ENCODE assay signal across 1 mouse cellular context in genomic region chr12:40185474-40185873, GRCm38 (mm10).
A peak's percentile ranks its signal among the peaks of the same experiment; 100 is the strongest.
TF ChIP-seq lines count a peak whose summit lies in the region.

No protein-coding gene starts in this region.

TF ChIP-seq in MEL, 35 proteins besides CTCF, POLR2A, EP300 and RAD21 (continued from another document):
- no peak for TF ChIP-seq USF1 (IDR thresholded peaks at IDR 0.05; ENCODE audit: low read depth, low read length)
- TF ChIP-seq ZKSCAN1 (IDR thresholded peaks at IDR 0.05; ENCODE audit: low read depth, low read length) = peak; percentile 50; the same call in 1 of the 2 replicates
- no peak for TF ChIP-seq JUND (IDR thresholded peaks at IDR 0.05; ENCODE audit: low read depth, low read length)
- no peak for TF ChIP-seq KAT2A (conservative IDR thresholded peaks at IDR 0.05; ENCODE audit: low read depth, low read length)
- TF ChIP-seq USF2 (IDR thresholded peaks at IDR 0.05; ENCODE audit: borderline replicate concordance in 1 of 2, insufficient read depth in 1 of 2, low read depth in 1 of 2, low read length in 2 of 2) = no peak
- peak; percentile 99 for TF ChIP-seq ZNF384 (IDR thresholded peaks at IDR 0.05; ENCODE audit: low read depth, low read length)
- no peak for TF ChIP-seq BHLHE40 (IDR thresholded peaks at IDR 0.05; ENCODE audit: borderline replicate concordance, low read depth, low read length)
- no peak for TF ChIP-seq ELF1 (IDR thresholded peaks at IDR 0.05; ENCODE audit: low read depth, low read length)
- no peak for TF ChIP-seq NELFE (IDR thresholded peaks at IDR 0.05; ENCODE audit: low read depth, low read length)
- TF ChIP-seq ETS1 (IDR thresholded peaks at IDR 0.05; ENCODE audit: low read depth, low read length) = peak; percentile 81
- TF ChIP-seq NRF1 (IDR thresholded peaks at IDR 0.05; ENCODE audit: insufficient read depth, low read depth, low read length, poor library complexity, severe bottlenecking) = no peak
- peak; percentile 84 for TF ChIP-seq TAL1 (IDR thresholded peaks at IDR 0.05; ENCODE audit: low read length)
- TF ChIP-seq CHD1 (IDR thresholded peaks at IDR 0.05; ENCODE audit: low read depth, low read length) = no peak
- TF ChIP-seq TCF12 (IDR thresholded peaks at IDR 0.05; ENCODE audit: low read depth, low read length) = peak; percentile 94
- no peak for TF ChIP-seq MEF2A (IDR thresholded peaks at IDR 0.05; ENCODE audit: extremely low read depth, insufficient replicate concordance, low read depth, low read length, poor library complexity, severe bottlenecking)
- TF ChIP-seq POLR2AphosphoS5 (IDR thresholded peaks at IDR 0.05; ENCODE audit: borderline replicate concordance, low read depth, low read length) = no peak
- TF ChIP-seq MAFK (IDR thresholded peaks at IDR 0.05; ENCODE audit: borderline replicate concordance, low read depth, low read length) = no peak
- no peak for TF ChIP-seq MAX (IDR thresholded peaks at IDR 0.05; ENCODE audit: low read length)
- TF ChIP-seq POLR2AphosphoS2 (IDR thresholded peaks at IDR 0.05; ENCODE audit: low read length) = no peak
- 0 out of 2 replicates have a peak, but pooled peaks have one; percentile 21 for TF ChIP-seq MYB (IDR thresholded peaks at IDR 0.05; ENCODE audit: low read depth, low read length)
- peak; percentile 45; the same call in 1 of the 2 replicates for TF ChIP-seq HCFC1 (IDR thresholded peaks at IDR 0.05; ENCODE audit: low read depth, low read length)
- TF ChIP-seq MXI1 (IDR thresholded peaks at IDR 0.05; ENCODE audit: low read depth, low read length) = no peak
- TF ChIP-seq RCOR1 (IDR thresholded peaks at IDR 0.05; ENCODE audit: low read depth, low read length) = peak; percentile 85
- no peak for TF ChIP-seq SMC3 (IDR thresholded peaks at IDR 0.05; ENCODE audit: low read depth, low read length)
- peak; percentile 73; the same call in 1 of the 2 replicates for TF ChIP-seq MYC (IDR thresholded peaks at IDR 0.05; ENCODE audit: low read depth, low read length)
- TF ChIP-seq GABPA (IDR thresholded peaks at IDR 0.05; ENCODE audit: low read depth, low read length) = no peak
